Mouse (Mus musculus) testis, postnatal 14 days (tissue): Measurements from ENCODE around the gene Tagln2.

Source experiments
- DNase-seq: peaks from one replicate; pipeline ENCODE4 v3.0.0; 2021; ENCODE audit warnings: low spot score

The Tagln2 gene

DNA sequence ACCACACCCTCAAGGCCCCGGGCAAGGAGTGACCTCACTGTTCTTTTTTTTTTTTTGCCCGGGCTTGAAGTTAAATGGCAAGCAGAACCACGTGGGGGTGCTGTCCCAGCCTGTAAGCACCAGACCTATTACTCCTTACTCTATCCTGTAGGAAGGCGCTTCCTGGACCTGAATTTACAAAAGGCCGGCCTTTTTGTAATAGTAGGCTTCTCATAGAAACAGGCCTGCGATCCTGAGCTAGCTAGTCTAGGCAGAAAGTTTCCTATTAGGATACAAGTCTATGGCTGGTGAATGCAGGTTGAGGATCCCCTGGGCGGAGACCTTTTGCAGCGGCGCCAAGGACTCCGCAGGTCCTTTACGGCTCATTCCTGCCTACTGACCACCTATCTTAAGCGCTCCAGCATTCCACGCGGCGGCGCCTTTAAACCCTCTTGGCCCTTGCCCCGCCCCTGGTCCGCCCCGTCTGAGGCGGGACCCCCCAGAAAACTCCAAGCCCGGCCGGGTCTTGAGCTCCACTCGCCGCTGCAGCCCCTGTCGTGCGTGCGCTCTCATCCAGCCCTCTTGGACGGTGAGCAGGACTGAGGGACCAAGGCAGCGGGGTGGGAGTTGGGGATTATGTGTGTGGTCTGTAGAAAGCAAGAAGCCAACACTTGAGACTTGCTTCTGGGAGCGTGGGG is at the start of gene Tagln2:
Gene Tagln2 (plus strand): TSS at position 283 of the 677 bp plus-strand sequence.
- peak; percentile 62 for DNase-seq

GRCm38 (mm10) chr1:172450226-172450625 is 49.6 kb upstream of the Tagln2 start:
- no peak for DNase-seq

GRCm38 (mm10) chr1:172450848-172451470 is 48.9 kb upstream of the Tagln2 start:
- DNase-seq = no peak

GRCm38 (mm10) chr1:172452911-172453310 is 46.9 kb upstream of the Tagln2 start:
- no peak for DNase-seq

GRCm38 (mm10) chr1:172453810-172454209 is 46.0 kb upstream of the Tagln2 start:
- DNase-seq = no peak

GRCm38 (mm10) chr1:172455416-172455815 is 44.4 kb upstream of the Tagln2 start:
- no peak for DNase-seq

DNA sequence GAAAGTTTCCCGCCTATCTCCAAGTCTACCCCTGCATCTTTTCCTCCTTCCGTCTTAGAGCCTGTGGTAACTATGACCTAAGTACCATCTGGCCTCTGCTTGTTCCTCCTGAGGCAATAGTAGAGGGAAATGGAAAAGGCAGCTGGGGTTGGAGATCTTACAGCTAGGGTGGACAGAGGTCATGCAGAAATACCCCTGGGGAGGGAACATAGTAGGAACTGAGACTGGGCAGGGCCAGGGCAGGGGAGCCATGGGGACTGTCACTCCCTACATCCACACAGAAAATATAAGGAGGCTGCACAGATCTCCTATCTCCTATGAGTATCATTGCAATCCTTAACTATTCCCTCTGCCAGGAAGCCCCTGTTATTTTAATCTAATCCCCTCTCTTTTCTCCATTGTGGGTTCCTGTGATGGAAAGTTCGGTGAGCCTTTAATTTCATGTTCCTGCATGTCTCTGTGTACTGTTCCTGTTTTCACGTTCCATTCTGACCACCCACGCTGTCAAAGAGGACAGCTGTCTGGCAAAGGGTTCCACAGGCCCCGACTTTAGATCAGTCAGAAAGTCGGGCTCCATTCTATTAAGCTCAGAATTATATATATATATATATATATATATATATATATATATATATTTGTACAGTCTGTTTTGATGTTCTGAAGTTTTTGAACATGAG is 43.7 kb upstream of the Tagln2 start:
- no peak for DNase-seq

- no peak for DNase-seq
These were observed 42.7 kb upstream of the Tagln2 start for GRCm38 (mm10) chr1:172457196-172457595.

DNA sequence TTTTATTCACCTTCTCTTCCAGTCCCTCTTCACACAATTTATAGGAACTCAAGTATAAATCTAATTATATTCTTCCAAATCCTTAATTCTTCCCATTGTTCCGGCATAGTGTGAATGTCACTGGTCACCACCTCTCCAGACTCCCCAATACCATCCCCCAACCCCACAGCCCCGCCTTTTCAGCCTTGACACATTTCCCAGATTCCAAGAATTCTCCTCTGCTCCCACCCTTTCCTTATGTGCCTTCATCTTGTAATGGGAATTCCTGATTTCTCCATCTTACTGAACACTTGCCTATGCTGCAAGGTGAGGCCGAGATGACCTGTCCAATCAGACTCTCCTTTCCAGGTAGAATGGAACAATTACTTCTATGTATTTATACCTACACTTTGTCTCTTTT is 41.8 kb upstream of the Tagln2 start:
- DNase-seq = no peak

- DNase-seq = no peak
These were observed 38.2 kb upstream of the Tagln2 start for GRCm38 (mm10) chr1:172461602-172462001.

DNA sequence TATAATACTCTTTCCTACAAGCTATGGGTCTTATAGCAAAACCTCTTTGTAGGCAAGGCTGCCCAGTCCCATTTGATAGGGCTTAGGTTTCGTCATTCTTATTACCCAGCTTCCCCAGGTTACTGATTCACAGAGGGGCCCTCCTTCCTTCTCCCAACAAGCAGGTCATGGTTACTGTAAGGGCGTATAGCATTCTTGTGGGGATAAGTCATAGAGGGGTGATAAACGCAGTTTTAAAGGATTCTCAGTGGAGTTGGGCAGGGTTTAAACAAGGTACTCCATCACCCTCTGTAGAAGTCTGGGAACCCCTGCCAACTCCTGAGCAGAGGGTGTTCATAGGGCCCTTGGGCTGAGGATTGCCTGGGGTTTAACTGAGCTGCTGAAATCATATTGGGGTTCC is 37.3 kb upstream of the Tagln2 start:
- no peak for DNase-seq

- DNase-seq = no peak
These were observed 36.2 kb upstream of the Tagln2 start for GRCm38 (mm10) chr1:172463387-172464333.

- DNase-seq = no peak
These were observed 31.5 kb upstream of the Tagln2 start for GRCm38 (mm10) chr1:172468301-172468877.

- no peak for DNase-seq
These were observed 30.5 kb upstream of the Tagln2 start for GRCm38 (mm10) chr1:172469373-172469772.

DNA sequence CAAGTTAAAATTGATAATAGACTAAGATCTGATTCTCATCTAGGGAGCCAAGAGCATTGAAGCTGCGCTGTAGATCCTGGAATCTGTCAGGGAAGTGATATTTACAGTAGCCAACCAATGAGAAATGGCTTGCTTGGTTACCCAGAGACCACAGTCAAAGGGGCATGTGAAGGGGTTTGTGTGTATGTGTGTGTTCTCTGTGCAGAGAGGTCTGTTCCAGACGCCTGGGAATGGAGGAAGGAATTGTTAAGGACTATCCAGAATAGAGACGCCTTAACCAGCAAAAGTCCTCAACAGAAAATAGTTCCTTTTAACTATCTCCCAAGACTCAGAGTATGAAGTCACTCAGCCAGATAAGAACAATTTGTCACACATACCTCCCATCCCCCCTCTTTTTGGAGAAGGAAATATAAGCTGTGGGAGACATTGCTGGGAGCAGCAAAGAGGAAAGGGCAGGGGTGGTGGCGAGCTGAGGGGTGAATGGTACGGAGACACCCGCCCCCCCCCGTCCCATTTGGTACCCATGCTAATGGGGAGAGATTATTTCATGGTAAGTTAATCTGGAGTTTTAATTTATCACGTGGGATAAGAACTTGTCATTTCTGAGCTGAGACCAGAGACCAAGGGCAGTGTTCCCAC is 29.9 kb upstream of the Tagln2 start:
- DNase-seq = no peak

GRCm38 (mm10) chr1:172472909-172473308 is 26.9 kb upstream of the Tagln2 start:
- DNase-seq = no peak

DNA sequence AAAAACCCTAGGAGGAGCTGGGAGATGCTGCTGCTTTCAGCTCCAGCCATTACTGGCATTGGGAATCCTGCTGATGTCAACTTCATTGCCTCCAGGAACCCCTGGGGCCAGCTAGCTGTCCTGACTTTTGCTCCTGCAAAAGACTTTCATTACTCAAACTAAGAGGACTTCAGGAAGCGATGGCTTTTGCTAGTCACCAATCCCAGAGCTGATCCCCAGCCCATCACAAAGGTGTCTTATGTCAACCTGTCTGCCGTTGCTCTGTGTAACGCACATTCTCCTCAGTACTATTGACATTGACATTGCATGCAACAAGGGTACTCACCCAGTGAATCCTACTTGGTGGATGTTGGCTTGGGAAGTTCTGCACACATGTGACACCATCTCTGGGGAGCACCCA is 25.7 kb upstream of the Tagln2 start:
- DNase-seq = no peak

DNA sequence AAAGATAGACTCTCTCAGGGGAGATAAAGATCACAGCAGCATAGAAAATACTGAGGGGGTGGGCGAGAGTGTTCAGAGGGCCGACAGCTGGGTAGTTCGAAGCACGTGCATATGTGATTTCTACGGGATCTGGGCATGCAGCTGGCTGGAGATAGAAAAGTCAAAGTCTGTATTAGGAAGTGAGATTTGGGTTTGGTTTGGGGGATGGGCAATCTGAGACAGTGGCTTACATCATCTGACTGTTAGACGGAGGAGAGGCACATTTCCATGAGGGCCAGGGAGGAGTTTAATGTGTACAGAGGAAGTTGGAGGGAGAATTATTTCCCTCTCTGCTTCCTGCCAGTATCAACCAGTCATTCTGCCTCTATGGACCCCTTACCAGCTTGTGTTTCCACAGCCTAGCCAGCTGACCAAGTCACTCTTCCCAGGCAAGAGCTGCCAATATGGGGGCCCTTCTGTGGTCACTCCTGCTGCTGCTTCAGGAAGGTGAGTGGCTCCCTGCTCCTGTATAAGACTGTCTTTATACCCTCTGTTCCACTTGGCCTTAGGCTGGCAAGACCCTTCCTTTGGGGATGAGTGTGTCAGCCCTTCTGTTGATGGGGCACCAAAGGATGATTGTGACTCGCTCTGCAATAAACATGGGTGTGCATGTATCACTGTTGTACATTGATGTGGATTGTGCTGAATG is 24.6 kb upstream of the Tagln2 start, which contains the start of gene Slamf9:
Gene Slamf9 (plus strand): TSS at position 305 of the 688 bp plus-strand sequence.
- DNase-seq = no peak

GRCm38 (mm10) chr1:172478020-172478419 is 21.8 kb upstream of the Tagln2 start:
- no peak for DNase-seq

GRCm38 (mm10) chr1:172480376-172480775 is 19.5 kb upstream of the Tagln2 start:
- no peak for DNase-seq

DNA sequence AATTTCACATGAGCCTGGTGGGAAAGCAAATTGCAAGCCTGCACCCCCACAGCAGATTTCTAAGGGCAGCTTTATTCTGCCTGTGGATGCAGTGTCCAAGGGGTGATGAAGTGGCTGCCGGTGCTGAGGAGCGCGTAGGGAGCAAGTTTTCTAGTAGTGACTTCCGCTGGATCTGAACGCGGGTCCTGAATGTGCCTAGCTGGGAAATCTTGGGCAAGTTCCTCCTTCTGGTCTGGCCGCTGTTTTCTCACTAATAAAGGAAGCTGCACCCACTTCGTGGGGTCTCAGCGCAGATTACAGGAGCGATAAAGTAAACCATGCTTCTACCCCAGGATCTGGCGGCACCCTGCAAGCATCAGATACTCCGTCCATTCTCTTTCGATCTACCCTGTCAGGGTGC is 18.7 kb upstream of the Tagln2 start:
- no peak for DNase-seq
